Mouse (Mus musculus): ENCODE measurements at regions not wholly inside any gene's neighbourhood (a gene's known extent, or its start where the extent isn't known, plus 50 kb on each side); places are given as distances from the start of the nearest gene placed in this dataset.

DNA sequence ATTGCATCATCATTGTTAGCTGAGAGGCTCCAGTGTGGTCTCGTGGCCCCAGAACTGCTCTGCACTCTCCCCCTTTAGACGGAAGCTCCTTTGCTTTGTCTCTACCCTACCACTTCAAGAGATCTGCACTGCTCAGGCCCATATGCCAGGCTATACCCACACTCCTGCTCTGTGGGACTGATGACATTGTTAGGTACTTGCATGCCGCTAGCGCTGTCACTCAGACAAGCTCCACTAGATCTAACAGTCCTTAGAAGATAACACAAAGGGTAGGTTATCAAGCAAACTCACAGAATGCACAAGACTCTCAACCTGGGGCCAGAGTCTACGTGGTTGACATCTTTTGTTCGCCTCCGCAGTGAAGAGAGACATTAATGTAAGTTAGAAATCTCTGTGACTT is 383.1 kb downstream of the Trim52 start:
- TF ChIP-seq POLR2A (IDR thresholded peaks at IDR 0.05; ENCODE audit: control insufficient read depth in 1 of 2, insufficient read depth in 1 of 2, low read depth in 1 of 2, low read length in 2 of 2, poor library complexity in 1 of 2) (no peak), MXI1 (IDR thresholded peaks at IDR 0.05; ENCODE audit: low read depth, low read length) (no peak), UBTF (IDR thresholded peaks at IDR 0.05; ENCODE audit: borderline replicate concordance, insufficient read depth, low read depth, low read length) (no peak), RAD21 (IDR thresholded peaks at IDR 0.05; ENCODE audit: low read depth, low read length) (no peak), ZKSCAN1 (IDR thresholded peaks at IDR 0.05; ENCODE audit: low read depth, low read length) (no peak), BHLHE40 (IDR thresholded peaks at IDR 0.05; ENCODE audit: borderline replicate concordance, low read depth, low read length) (no peak), TAL1 (IDR thresholded peaks at IDR 0.05; ENCODE audit: low read length) (no peak)

DNA sequence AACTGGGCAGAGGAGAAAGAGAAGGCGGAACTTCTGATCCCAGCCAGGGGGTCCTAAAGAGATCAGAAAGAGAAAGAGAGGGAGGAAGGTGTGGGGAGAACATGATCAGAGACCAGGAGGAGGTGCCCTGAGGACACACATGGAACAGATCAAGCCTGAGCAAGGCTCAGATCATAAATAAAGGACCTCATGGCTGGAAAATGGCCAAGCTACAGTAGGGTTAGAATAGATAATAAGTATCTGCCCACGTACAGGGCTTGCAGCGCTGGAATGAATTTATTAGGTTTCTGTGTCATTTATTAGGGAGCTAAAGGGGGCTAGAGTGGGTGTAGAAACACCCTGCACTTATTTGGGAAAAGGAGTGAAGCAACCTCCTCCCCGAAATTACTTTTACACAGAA is 385.4 kb downstream of the Trim52 start:
- Histone ChIP-seq H3K36me3 (ENCODE audit: control insufficient read depth in 1 of 2, insufficient read depth in 2 of 2, low read length in 2 of 2) (peaks cover 0 to 5% of the 10 kb centered on the region in 2 experiments; a peak in 1 of 4 replicates), H3K9ac (ENCODE audit: control insufficient read depth, low read depth, low read length, poor library complexity, severe bottlenecking) (no peak overlapping the region), H3K4me1 (ENCODE audit: control insufficient read depth in 1 of 2, insufficient read depth in 2 of 2, low read length in 2 of 2) (peaks cover 0 to 2% of the 10 kb centered on the region in 2 experiments; a peak in 1 of 4 replicates), H3K79me2 (ENCODE audit: control insufficient read depth, insufficient read depth, low read length, poor library complexity) (no peaks in the 10 kb centered on the region), H3K9me3 (replicated peaks; ENCODE audit: insufficient read depth, low read length) (no peaks in the 10 kb centered on the region), H3K4me3 (ENCODE audit: control insufficient read depth in 1 of 2, insufficient read depth in 1 of 2, low read depth in 2 of 2, low read length in 2 of 2) (no peak overlapping the region; a peak in 1 of 4 replicates), H3K27me3 (ENCODE audit: control insufficient read depth in 1 of 2, insufficient read depth in 2 of 2, low read length in 2 of 2) (no peaks in the 10 kb centered on the region), H3K27ac (ENCODE audit: control insufficient read depth, low read depth, low read length) (no peak overlapping the region)
- peak; percentile 60 for DNase-seq (ENCODE audit: low read depth, low spot score)
- TF ChIP-seq MYC (IDR thresholded peaks at IDR 0.05; ENCODE audit: low read depth, low read length) (peak; percentile 74; the same call in 1 of the 2 replicates), GABPA (IDR thresholded peaks at IDR 0.05; ENCODE audit: low read depth, low read length) (no peak), CHD1 (IDR thresholded peaks at IDR 0.05; ENCODE audit: low read depth, low read length) (no peak), TCF12 (IDR thresholded peaks at IDR 0.05; ENCODE audit: low read depth, low read length) (peak; percentile 64), ETS1 (IDR thresholded peaks at IDR 0.05; ENCODE audit: low read depth, low read length) (peak; percentile 32; the same call in 1 of the 2 replicates), SIN3A (IDR thresholded peaks at IDR 0.05; ENCODE audit: low read length) (no peak), NELFE (IDR thresholded peaks at IDR 0.05; ENCODE audit: low read depth, low read length) (no peak), TAL1 (IDR thresholded peaks at IDR 0.05; ENCODE audit: low read length) (no peak), USF2 (IDR thresholded peaks at IDR 0.05; ENCODE audit: borderline replicate concordance in 1 of 2, insufficient read depth in 1 of 2, low read depth in 1 of 2, low read length in 2 of 2) (no peak), E2F4 (IDR thresholded peaks at IDR 0.05; ENCODE audit: borderline replicate concordance, low read depth, low read length) (no peak), USF1 (IDR thresholded peaks at IDR 0.05; ENCODE audit: low read depth, low read length) (no peak), POLR2AphosphoS5 (IDR thresholded peaks at IDR 0.05; ENCODE audit: borderline replicate concordance, low read depth, low read length) (no peak), ZKSCAN1 (IDR thresholded peaks at IDR 0.05; ENCODE audit: low read depth, low read length) (no peak), MAZ (IDR thresholded peaks at IDR 0.05; ENCODE audit: low read depth, low read length) (no peak), HCFC1 (IDR thresholded peaks at IDR 0.05; ENCODE audit: low read depth, low read length) (no peak), MXI1 (IDR thresholded peaks at IDR 0.05; ENCODE audit: low read depth, low read length) (peak; percentile 56; the same call in 1 of the 2 replicates), ELF1 (IDR thresholded peaks at IDR 0.05; ENCODE audit: low read depth, low read length) (no peak), JUND (IDR thresholded peaks at IDR 0.05; ENCODE audit: low read depth, low read length) (no peak), POLR2A (IDR thresholded peaks at IDR 0.05; ENCODE audit: control insufficient read depth in 1 of 2, insufficient read depth in 1 of 2, low read depth in 1 of 2, low read length in 2 of 2, poor library complexity in 1 of 2) (no peak), EP300 (IDR thresholded peaks at IDR 0.05; ENCODE audit: low read depth in 1 of 2, low read length in 2 of 2) (peak; percentile 63 to 72; a peak in 3 of 4 replicates), MAX (IDR thresholded peaks at IDR 0.05; ENCODE audit: low read length) (peak; percentile 64), ZNF384 (IDR thresholded peaks at IDR 0.05; ENCODE audit: low read depth, low read length) (no peak), MEF2A (IDR thresholded peaks at IDR 0.05; ENCODE audit: extremely low read depth, insufficient replicate concordance, low read depth, low read length, poor library complexity, severe bottlenecking) (no peak), POLR2AphosphoS2 (IDR thresholded peaks at IDR 0.05; ENCODE audit: low read length) (no peak), UBTF (IDR thresholded peaks at IDR 0.05; ENCODE audit: borderline replicate concordance, insufficient read depth, low read depth, low read length) (no peak), MYB (IDR thresholded peaks at IDR 0.05; ENCODE audit: low read depth, low read length) (no peak), RAD21 (IDR thresholded peaks at IDR 0.05; ENCODE audit: low read depth, low read length) (no peak; the same call in 1 of the 2 replicates), NRF1 (IDR thresholded peaks at IDR 0.05; ENCODE audit: insufficient read depth, low read depth, low read length, poor library complexity, severe bottlenecking) (no peak)

More for the DNA sequence above, 383.1 kb downstream of the Trim52 start:
- no peak for DNase-seq (ENCODE audit: low read depth, low spot score)
- Histone ChIP-seq H3K9me3 (replicated peaks; ENCODE audit: insufficient read depth, low read length) (no peaks in the 10 kb centered on the region), H3K4me1 (ENCODE audit: control insufficient read depth in 1 of 2, insufficient read depth in 2 of 2, low read length in 2 of 2) (peaks cover 0 to 2% of the 10 kb centered on the region in 2 experiments; a peak in 1 of 4 replicates), H3K27me3 (ENCODE audit: control insufficient read depth in 1 of 2, insufficient read depth in 2 of 2, low read length in 2 of 2) (no peaks in the 10 kb centered on the region), H3K36me3 (ENCODE audit: control insufficient read depth in 1 of 2, insufficient read depth in 2 of 2, low read length in 2 of 2) (peaks cover 0 to 5% of the 10 kb centered on the region in 2 experiments; a peak in 1 of 4 replicates), H3K27ac (ENCODE audit: control insufficient read depth, low read depth, low read length) (no peak overlapping the region), H3K79me2 (ENCODE audit: control insufficient read depth, insufficient read depth, low read length, poor library complexity) (no peaks in the 10 kb centered on the region), H3K9ac (ENCODE audit: control insufficient read depth, low read depth, low read length, poor library complexity, severe bottlenecking) (no peak overlapping the region), H3K4me3 (ENCODE audit: control insufficient read depth in 1 of 2, insufficient read depth in 1 of 2, low read depth in 2 of 2, low read length in 2 of 2) (no peak overlapping the region)

All from MEL (cell line).